ENCODE assay signal across 21 mouse cellular contexts in the genomic region with DNA sequence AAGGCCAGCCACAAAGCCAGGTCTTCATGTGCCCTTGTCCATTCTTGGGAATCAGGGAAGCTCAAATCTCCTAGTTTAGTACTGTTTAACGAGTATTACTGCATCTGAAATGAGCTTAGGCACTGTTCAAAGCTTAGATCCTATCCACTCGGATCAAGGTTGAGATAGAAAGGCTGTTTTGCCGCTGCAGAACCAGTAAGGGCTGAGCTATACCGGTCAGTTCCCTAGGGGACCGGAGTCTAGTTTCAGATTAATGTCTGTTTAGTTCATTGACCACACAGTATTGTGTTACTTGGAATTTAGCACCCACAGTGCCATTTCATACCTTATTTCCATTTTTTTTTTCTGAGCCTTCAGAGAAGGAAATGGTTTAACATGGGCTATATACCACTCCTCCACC. TPM values are rescaled to one million over a fixed set of nuclear protein-coding genes. Genes with fewer than 3 reads are reported as not detected.
A peak's percentile ranks its signal among the peaks of the same experiment; 100 is the strongest.
DNase-seq lines count a peak whose midpoint lies in the region; ATAC-seq and TF ChIP-seq lines count a peak whose summit lies in the region.
"Had no signal": no experiment of that assay in that cellular context is flagged by ENCODE, and none has a peak within 500 bp of the region (broad histone marks: within the 10 kb centered on the region; RNA-seq: fewer than 3 reads in every experiment).

No protein-coding gene starts in this region.

- ATAC-seq in hindbrain, embryonic 16.5 days: no peak
- no peak for ATAC-seq in liver, embryonic 14.5 days (ENCODE audit: insufficient read depth)
- no peak for ATAC-seq in liver, postnatal 0 days
- ATAC-seq in erythroblast, adult 5-6 weeks (replicated peaks; ENCODE audit: low FRiP score, poor library complexity, severe bottlenecking): no peak
- ATAC-seq: activated CD4-positive, CD25-positive, alpha-beta regulatory T cell, adult 4 months; hindbrain, postnatal 0 days; Patski had no signal

- peak; percentile 27 for DNase-seq in embryo, embryonic 10.5 days (ENCODE audit: low spot score)
- DNase-seq in embryo, embryonic 9.5 days (ENCODE audit: extremely low spot score): no peak
- DNase-seq in hindbrain, embryonic 10.5 days (ENCODE audit: low spot score): no peak
- DNase-seq in liver, embryonic 14.5 days (ENCODE audit: low read depth in 3 of 3, low spot score in 3 of 3): no peak
- no peak for DNase-seq in liver, postnatal 0 days
- no peak for DNase-seq in ovary, postnatal 10 days (ENCODE audit: low spot score)
- DNase-seq: adrenal gland, postnatal 10 days; cerebellum, adult 9-10 months; heart, postnatal 36 days; left cerebral cortex, postnatal 4 days; lung, postnatal 10 days; thymus, postnatal 25 days had no signal

- H3K27ac ChIP-seq in hindbrain, embryonic 10.5 days: 0 out of 2 replicates have a peak overlapping the region, but pooled peaks have one; percentile 30
- H3K27ac ChIP-seq in hindbrain, embryonic 16.5 days (ENCODE audit: low read depth, low read length): no peak overlapping the region
- H3K27ac ChIP-seq in liver, embryonic 14.5 days: peak overlapping the region; percentile 58
- no peak overlapping the region for H3K27ac ChIP-seq in liver, postnatal 0 days (ENCODE audit: low read depth)
- H3K27ac ChIP-seq: embryonic facial prominence, embryonic 13.5 days; hindbrain, postnatal 0 days; midbrain, embryonic 12.5 days; neural tube, embryonic 12.5 days had no signal

- H3K4me1 ChIP-seq in hindbrain, embryonic 10.5 days (replicated peaks): peaks cover 26% of the 10 kb centered on the region
- peaks cover 1% of the 10 kb centered on the region for H3K4me1 ChIP-seq in hindbrain, embryonic 16.5 days (ENCODE audit: control insufficient read depth, insufficient read depth, low read depth, low read length)
- H3K4me1 ChIP-seq in liver, embryonic 14.5 days (replicated peaks; ENCODE audit: control insufficient read depth in 2 of 2, insufficient read depth in 2 of 2, low read length in 1 of 2): peaks cover 43 to 49% of the 10 kb centered on the region in 2 experiments
- H3K4me1 ChIP-seq in liver, postnatal 0 days (ENCODE audit: insufficient read depth): peaks cover 17% of the 10 kb centered on the region

- no peak for TF ChIP-seq EP300 in liver, embryonic 14.5 days (IDR thresholded peaks at IDR 0.05; ENCODE audit: low read depth)
- no peak for TF ChIP-seq EP300 in liver, postnatal 0 days (IDR thresholded peaks at IDR 0.05; ENCODE audit: low read depth)

- H3K4me2 ChIP-seq in hindbrain, embryonic 16.5 days (ENCODE audit: low read length): no peak overlapping the region
- no peak overlapping the region for H3K4me2 ChIP-seq in liver, embryonic 14.5 days (ENCODE audit: low read depth)
- no peak overlapping the region for H3K4me2 ChIP-seq in liver, postnatal 0 days (ENCODE audit: low read depth, low read length)
- H3K4me2 ChIP-seq: embryonic facial prominence, embryonic 13.5 days; heart, embryonic 11.5 days; midbrain, embryonic 12.5 days; neural tube, embryonic 12.5 days had no signal

- no peaks in the 10 kb centered on the region for H3K27me3 ChIP-seq in hindbrain, embryonic 10.5 days (ENCODE audit: insufficient read depth, poor library complexity, severe bottlenecking)
- H3K27me3 ChIP-seq in hindbrain, embryonic 16.5 days (replicated peaks; ENCODE audit: control insufficient read depth, insufficient read depth, low read length): no peaks in the 10 kb centered on the region
- H3K27me3 ChIP-seq in liver, embryonic 14.5 days (ENCODE audit: control insufficient read depth, insufficient read depth, low read length): no peaks in the 10 kb centered on the region
- H3K27me3 ChIP-seq in liver, postnatal 0 days (ENCODE audit: insufficient read depth, low read length): no peaks in the 10 kb centered on the region
- H3K27me3 ChIP-seq: embryonic facial prominence, embryonic 13.5 days; midbrain, embryonic 12.5 days; neural tube, embryonic 12.5 days; Patski had no signal

- no peak overlapping the region for H3K4me3 ChIP-seq in hindbrain, embryonic 10.5 days
- H3K4me3 ChIP-seq in hindbrain, embryonic 16.5 days (ENCODE audit: low read length): no peak overlapping the region
- H3K4me3 ChIP-seq in liver, embryonic 14.5 days (ENCODE audit: insufficient read depth in 1 of 2, low read depth in 2 of 2, low read length in 2 of 2): no peak overlapping the region
- H3K4me3 ChIP-seq in liver, postnatal 0 days (ENCODE audit: low read depth, low read length): no peak overlapping the region
- H3K4me3 ChIP-seq: embryonic facial prominence, embryonic 13.5 days; midbrain, embryonic 12.5 days; neural tube, embryonic 12.5 days had no signal

- H3K36me3 ChIP-seq in hindbrain, embryonic 10.5 days: no peaks in the 10 kb centered on the region
- no peaks in the 10 kb centered on the region for H3K36me3 ChIP-seq in hindbrain, embryonic 16.5 days (ENCODE audit: control insufficient read depth, insufficient read depth, low read length)
- peaks cover under 1% of the 10 kb centered on the region for H3K36me3 ChIP-seq in liver, embryonic 14.5 days (replicated peaks; ENCODE audit: control insufficient read depth, insufficient read depth, low read depth)
- no peaks in the 10 kb centered on the region for H3K36me3 ChIP-seq in liver, postnatal 0 days (replicated peaks; ENCODE audit: insufficient read depth, low read length)
- H3K36me3 ChIP-seq: embryonic facial prominence, embryonic 13.5 days; midbrain, embryonic 12.5 days; neural tube, embryonic 12.5 days had no signal

- 74% methylated on average over 5 of the region's 5 CpGs for WGBS in hindbrain, embryonic 10.5 days
- 66% methylated on average over 5 of the region's 5 CpGs for WGBS in hindbrain, embryonic 16.5 days
- 84% methylated on average over 5 of the region's 5 CpGs for WGBS in liver, embryonic 14.5 days (ENCODE audit: insufficient replicate concordance)
- WGBS in liver, postnatal 0 days (ENCODE audit: insufficient replicate concordance): 85% methylated on average over 5 of the region's 5 CpGs

- TF ChIP-seq CTCF in liver, embryonic 14.5 days (IDR thresholded peaks at IDR 0.05; ENCODE audit: low read depth): no peak
- TF ChIP-seq CTCF in liver, postnatal 0 days (IDR thresholded peaks at IDR 0.05; ENCODE audit: low read depth): no peak

- no peak overlapping the region for H3K9ac ChIP-seq in hindbrain, embryonic 16.5 days (ENCODE audit: low read depth, low read length)
- no peak overlapping the region for H3K9ac ChIP-seq in liver, embryonic 14.5 days (replicated peaks)
- H3K9ac ChIP-seq in liver, postnatal 0 days (replicated peaks): no peak overlapping the region
- H3K9ac ChIP-seq: embryonic facial prominence, embryonic 13.5 days; midbrain, embryonic 12.5 days; neural tube, embryonic 12.5 days had no signal

- H3K9me3 ChIP-seq in hindbrain, embryonic 10.5 days: no peaks in the 10 kb centered on the region
- no peaks in the 10 kb centered on the region for H3K9me3 ChIP-seq in hindbrain, embryonic 16.5 days (ENCODE audit: control insufficient read depth, low read length)
- H3K9me3 ChIP-seq in liver, embryonic 14.5 days (ENCODE audit: control insufficient read depth, low read length): no peaks in the 10 kb centered on the region
- no peaks in the 10 kb centered on the region for H3K9me3 ChIP-seq in liver, postnatal 0 days (ENCODE audit: low read length)
- H3K9me3 ChIP-seq: embryonic facial prominence, embryonic 13.5 days; midbrain, embryonic 12.5 days; neural tube, embryonic 12.5 days had no signal

RNA-seq across cellular contexts. Expression of gene Nudt4, which starts 3.6 kb away (rescaled TPM):
- 76.4 and 86.5 TPM in 2 replicates for polyA plus RNA-seq in hindbrain, embryonic 10.5 days (2016; fragmentation: Nextera tagmentation; extraction: Ambion mirVana)
- polyA plus RNA-seq in hindbrain, embryonic 16.5 days (2015; fragmentation: Nextera tagmentation; extraction: Ambion mirVana): 60.7 and 67.8 TPM in 2 replicates
- polyA plus RNA-seq in liver, embryonic 14.5 days (2012; rRNA removed): 30.0 and 49.7 TPM in 2 replicates
- polyA plus RNA-seq in liver, embryonic 14.5 days (2014; fragmentation: Nextera tagmentation; extraction: Ambion mirVana): 95.5 and 106 TPM in 2 replicates
- polyA plus RNA-seq in liver, postnatal 0 days (2015; fragmentation: Nextera tagmentation; extraction: Ambion mirVana): 52.9 and 56.7 TPM in 2 replicates
- 103 and 137 TPM in 2 replicates for total RNA-seq in erythroblast, adult 5-6 weeks (2015; ENCODE audit: low replicate concordance)
- total RNA-seq in erythroblast, adult 5-6 weeks (2017; ENCODE audit: low replicate concordance): 135 and 144 TPM in 2 replicates

RNA-seq across cellular contexts. Expression of gene Ube2n, which starts 52.6 kb away (rescaled TPM):
- polyA plus RNA-seq in hindbrain, embryonic 10.5 days (2016; fragmentation: Nextera tagmentation; extraction: Ambion mirVana): 422 and 455 TPM in 2 replicates
- 387 and 395 TPM in 2 replicates for polyA plus RNA-seq in hindbrain, embryonic 16.5 days (2015; fragmentation: Nextera tagmentation; extraction: Ambion mirVana)
- 50.1 and 78.2 TPM in 2 replicates for polyA plus RNA-seq in liver, embryonic 14.5 days (2012; rRNA removed)
- polyA plus RNA-seq in liver, embryonic 14.5 days (2014; fragmentation: Nextera tagmentation; extraction: Ambion mirVana): 134 and 137 TPM in 2 replicates
- 92.7 and 94.2 TPM in 2 replicates for polyA plus RNA-seq in liver, postnatal 0 days (2015; fragmentation: Nextera tagmentation; extraction: Ambion mirVana)
- total RNA-seq in erythroblast, adult 5-6 weeks (2015; ENCODE audit: low replicate concordance): 139 and 159 TPM in 2 replicates
- total RNA-seq in erythroblast, adult 5-6 weeks (2017; ENCODE audit: low replicate concordance): 19.4 and 23.5 TPM in 2 replicates

Comparison
In these comparisons a context has a peak if more than half of its experiments do, and no peak if none do; other contexts are left out.
1. H3K27ac ChIP-seq: peak in hindbrain, embryonic 10.5 days (single experiment) and liver, embryonic 14.5 days (single experiment); none in hindbrain, embryonic 16.5 days (single experiment) and liver, postnatal 0 days (single experiment).